Mouse (Mus musculus) embryonic facial prominence, embryonic 14.5 days (tissue): ENCODE data around the gene Atg2b. TPM values are rescaled to one million over a fixed set of nuclear protein-coding genes. Genes with fewer than 3 reads are reported as not detected.

ENCODE experiments used
- ATAC-seq: fragments of 200-750 bp; cut with Nextera tagmentation; 2 replicates; pipeline ENCODE4 v1.8.0; 2017; ENCODE audit warnings: low read depth, moderate number of reproducible peaks, moderate TSS enrichment
- DNase-seq: peaks from one replicate; pipeline ENCODE4 v3.0.0-alpha.2; 2015; ENCODE audit warnings: low spot score
- H3K27ac ChIP-seq: fragments of 300-500 bp; sonication (generic); replicated peaks from 2 replicates; pipeline ENCODE4 v1.5.1; 2014; ENCODE audit warnings: low read depth, mild to moderate bottlenecking, low read length, moderate library complexity
- H3K27me3 ChIP-seq: fragments of 300-500 bp; sonication (generic); replicated peaks from 2 replicates; pipeline ENCODE4 v1.6.1; 2014; ENCODE audit warnings: low read length; ENCODE audit not compliant: control insufficient read depth, insufficient read depth
- H3K36me3 ChIP-seq: fragments of 300-500 bp; sonication (generic); 2 replicates; pipeline ENCODE4 v1.6.1; 2014; ENCODE audit warnings: low read length, mixed read lengths; ENCODE audit not compliant: control insufficient read depth, insufficient read depth
- H3K4me1 ChIP-seq: fragments of 300-500 bp; sonication (generic); 2 replicates; pipeline ENCODE4 v1.6.1; 2014; ENCODE audit warnings: antibody characterized with exemption, low read length; ENCODE audit not compliant: control insufficient read depth, insufficient read depth
- H3K4me2 ChIP-seq: fragments of 300-500 bp; sonication (generic); 2 replicates; pipeline ENCODE4 v1.6.1; 2014; ENCODE audit warnings: low read depth, mild to moderate bottlenecking, low read length, moderate library complexity, mixed read lengths
- H3K4me3 ChIP-seq: fragments of 300-500 bp; sonication (generic); 2 replicates; pipeline ENCODE4 v1.5.1; 2014; ENCODE audit warnings: low read depth, mild to moderate bottlenecking, low read length
- H3K9ac ChIP-seq: fragments of 300-500 bp; sonication (generic); 2 replicates; pipeline ENCODE4 v1.6.1; 2014; ENCODE audit warnings: low read depth, mild to moderate bottlenecking, low read length, moderate library complexity, mixed read lengths
- H3K9me3 ChIP-seq: fragments of 300-500 bp; sonication (generic); 2 replicates; pipeline ENCODE4 v1.6.1; 2016; ENCODE audit warnings: low read length; ENCODE audit not compliant: control insufficient read depth
- WGBS: fragments of 180-500 bp; shearing (Covaris S2); extraction: QIAGEN DNeasy Blood & Tissue Kit; methylation state at CpG from one replicate; pipeline ENCODE4 v1.1.7; 2014; 5-methylcytosine and 5-hydroxymethylcytosine counted together
- polyA plus RNA-seq: library from polyadenylated mRNA; unstranded; fragments of >200 nt; fragmentation: Nextera tagmentation; extraction: Ambion mirVana; gene quantifications from 2 replicates; pipeline ENCODE4 v1.2.1, GENCODE M21; 2014

Gene Atg2b
- 16.5 and 17.5 TPM in 2 replicates for polyA plus RNA-seq

GRCm38 (mm10) chr12:105685001-105685691 lies at the start of gene Atg2b:
Atg2b (minus strand) TSS chr12:105685211.
- Histone ChIP-seq H3K4me2 (peak within 1 kb of the TSS; percentile 89), H3K27ac (peak within 1 kb of the TSS; percentile 92), H3K9ac (peak within 1 kb of the TSS; percentile 91), H3K36me3 (peaks cover 11% of the 10 kb centered on the region), H3K4me1 (peaks cover 19% of the 10 kb centered on the region), H3K4me3 (peak within 1 kb of the TSS; percentile 96), H3K9me3 (no peaks in the 10 kb centered on the region), H3K27me3 (no peaks in the 10 kb centered on the region)
- DNase-seq (peak; percentile 98), ATAC-seq (peak; percentile 92)
- WGBS = under 1% methylated on average over 47 of the region's 73 CpGs

GRCm38 (mm10) chr12:105733370-105734159 lies 48.6 kb upstream of the Atg2b start:
- 75% methylated on average over 9 of the region's 9 CpGs for WGBS
- ATAC-seq = no peak
- Histone ChIP-seq H3K4me2 (no peak overlapping the region), H3K9ac (no peak overlapping the region), H3K4me3 (no peak overlapping the region), H3K36me3 (no peaks in the 10 kb centered on the region), H3K4me1 (no peaks in the 10 kb centered on the region), H3K9me3 (no peaks in the 10 kb centered on the region), H3K27me3 (no peaks in the 10 kb centered on the region), H3K27ac (no peak overlapping the region)
- DNase-seq = no peak

- Histone ChIP-seq H3K27ac (no peak overlapping the region), H3K4me2 (no peak overlapping the region), H3K4me3 (no peak overlapping the region), H3K4me1 (no peaks in the 10 kb centered on the region), H3K36me3 (no peaks in the 10 kb centered on the region), H3K9ac (no peak overlapping the region), H3K27me3 (no peaks in the 10 kb centered on the region), H3K9me3 (no peaks in the 10 kb centered on the region)
- DNase-seq (no peak), ATAC-seq (no peak)
- 75% methylated on average over 6 of the region's 6 CpGs for WGBS
Measured at GRCm38 (mm10) chr12:105730851-105731460, 45.9 kb upstream of the Atg2b start.

GRCm38 (mm10) chr12:105727964-105728363 lies 43.0 kb upstream of the Atg2b start:
- no peak overlapping the region for H3K4me2 ChIP-seq
- ATAC-seq (no peak), DNase-seq (peak; percentile 24)
- no peak overlapping the region for H3K4me3 ChIP-seq
- no peak overlapping the region for H3K27ac ChIP-seq
- no peaks in the 10 kb centered on the region for H3K27me3 ChIP-seq
- no peaks in the 10 kb centered on the region for H3K9me3 ChIP-seq
- H3K36me3 ChIP-seq = no peaks in the 10 kb centered on the region
- H3K9ac ChIP-seq = no peak overlapping the region
- no peaks in the 10 kb centered on the region for H3K4me1 ChIP-seq
- 27% methylated on average over 8 of the region's 8 CpGs for WGBS

GRCm38 (mm10) chr12:105727268-105727667 lies 42.3 kb upstream of the Atg2b start:
- H3K4me1 ChIP-seq = no peaks in the 10 kb centered on the region
- ATAC-seq (no peak), DNase-seq (no peak)
- no peak overlapping the region for H3K9ac ChIP-seq
- no peaks in the 10 kb centered on the region for H3K36me3 ChIP-seq
- no peaks in the 10 kb centered on the region for H3K27me3 ChIP-seq
- 84% methylated on average over 3 of the region's 3 CpGs for WGBS
- H3K4me2 ChIP-seq = no peak overlapping the region
- H3K9me3 ChIP-seq = no peaks in the 10 kb centered on the region
- H3K4me3 ChIP-seq = no peak overlapping the region
- no peak overlapping the region for H3K27ac ChIP-seq

- 76% methylated on average over 13 of the region's 13 CpGs for WGBS
- DNase-seq (no peak), ATAC-seq (no peak)
Measured at GRCm38 (mm10) chr12:105725736-105726135, 40.7 kb upstream of the Atg2b start.

GRCm38 (mm10) chr12:105724616-105725015 lies 39.6 kb upstream of the Atg2b start:
- WGBS = 47% methylated on average over 1 of the region's 1 CpGs
- Histone ChIP-seq H3K4me1 (no peaks in the 10 kb centered on the region), H3K4me2 (no peak overlapping the region), H3K9ac (no peak overlapping the region), H3K4me3 (no peak overlapping the region), H3K36me3 (no peaks in the 10 kb centered on the region), H3K27ac (no peak overlapping the region), H3K9me3 (no peaks in the 10 kb centered on the region), H3K27me3 (no peaks in the 10 kb centered on the region)
- ATAC-seq (no peak), DNase-seq (no peak)

More at GRCm38 (mm10) chr12:105725736-105726135, 40.7 kb upstream of the Atg2b start:
- no peak overlapping the region for H3K9ac ChIP-seq
- H3K36me3 ChIP-seq = no peaks in the 10 kb centered on the region
- H3K27ac ChIP-seq = no peak overlapping the region
- no peak overlapping the region for H3K4me2 ChIP-seq
- H3K9me3 ChIP-seq = no peaks in the 10 kb centered on the region
- no peaks in the 10 kb centered on the region for H3K27me3 ChIP-seq
- no peaks in the 10 kb centered on the region for H3K4me1 ChIP-seq
- H3K4me3 ChIP-seq = no peak overlapping the region

- H3K9me3 ChIP-seq = no peaks in the 10 kb centered on the region
- no peaks in the 10 kb centered on the region for H3K36me3 ChIP-seq
- H3K27me3 ChIP-seq = no peaks in the 10 kb centered on the region
- WGBS = 3% methylated on average over 5 of the region's 5 CpGs
- H3K27ac ChIP-seq = no peak overlapping the region
- H3K4me2 ChIP-seq = no peak overlapping the region
- 0 out of 2 replicates have a peak, but pooled peaks have one; percentile 39 for ATAC-seq
- H3K4me1 ChIP-seq = no peaks in the 10 kb centered on the region
- no peak overlapping the region for H3K4me3 ChIP-seq
- H3K9ac ChIP-seq = no peak overlapping the region
- DNase-seq = peak; percentile 63
Measured at GRCm38 (mm10) chr12:105722657-105723056, 37.6 kb upstream of the Atg2b start.
